Mouse (Mus musculus) G1E-ER4 (cell line): ENCODE results near the gene Tigar. TPM values are rescaled to one million over a fixed set of nuclear protein-coding genes. Genes with fewer than 3 reads are reported as not detected.

ENCODE experiments used
- GATA1 ChIP-seq: IDR thresholded peaks from one replicate; pipeline ENCODE4 v1.8.0; 2012; ENCODE audit warnings: low read length, inconsistent platforms
- polyA plus RNA-seq: library from polyadenylated mRNA; stranded (reverse); fragments of >175 nt; gene quantifications from 2 replicates; pipeline ENCODE4 v1.2.3, GENCODE M21; 2012

The Tigar gene
- polyA plus RNA-seq, 1 experiment = 0.59 TPM

DNA sequence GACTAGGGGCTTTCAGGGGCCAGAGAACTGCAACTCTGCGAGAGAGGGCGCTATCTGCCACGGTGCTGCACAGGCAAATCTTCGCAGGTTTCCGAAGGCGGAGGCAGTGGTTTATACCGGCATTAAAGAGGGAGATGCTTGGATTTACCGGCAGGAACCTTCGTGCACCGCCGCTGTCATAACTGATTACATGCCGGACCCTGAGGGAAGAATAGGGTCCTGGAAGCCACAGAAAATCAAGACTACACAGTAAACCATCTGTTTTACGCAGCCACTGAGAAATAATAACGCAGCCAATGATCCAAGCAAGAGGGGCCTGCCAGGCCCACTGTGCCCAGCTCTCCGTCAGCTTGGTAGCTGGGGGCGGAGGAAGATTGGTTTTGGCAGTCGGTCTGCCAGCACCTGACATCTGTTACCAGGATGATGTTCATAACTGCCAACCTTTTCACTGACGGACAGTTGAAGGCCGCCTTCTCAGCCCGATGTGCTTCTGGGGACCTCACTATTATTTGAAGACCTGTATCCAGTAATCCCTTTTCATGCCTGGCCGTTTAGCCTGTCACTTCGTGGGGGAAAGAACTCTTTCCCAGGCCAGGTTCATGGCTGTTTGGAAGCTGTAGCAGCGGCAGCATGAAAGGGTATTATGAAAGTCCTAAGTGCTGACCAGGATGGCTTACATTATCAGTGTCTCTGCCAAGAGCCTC is 5.5 kb upstream of the Tigar start:
- no peak for TF ChIP-seq GATA1

DNA sequence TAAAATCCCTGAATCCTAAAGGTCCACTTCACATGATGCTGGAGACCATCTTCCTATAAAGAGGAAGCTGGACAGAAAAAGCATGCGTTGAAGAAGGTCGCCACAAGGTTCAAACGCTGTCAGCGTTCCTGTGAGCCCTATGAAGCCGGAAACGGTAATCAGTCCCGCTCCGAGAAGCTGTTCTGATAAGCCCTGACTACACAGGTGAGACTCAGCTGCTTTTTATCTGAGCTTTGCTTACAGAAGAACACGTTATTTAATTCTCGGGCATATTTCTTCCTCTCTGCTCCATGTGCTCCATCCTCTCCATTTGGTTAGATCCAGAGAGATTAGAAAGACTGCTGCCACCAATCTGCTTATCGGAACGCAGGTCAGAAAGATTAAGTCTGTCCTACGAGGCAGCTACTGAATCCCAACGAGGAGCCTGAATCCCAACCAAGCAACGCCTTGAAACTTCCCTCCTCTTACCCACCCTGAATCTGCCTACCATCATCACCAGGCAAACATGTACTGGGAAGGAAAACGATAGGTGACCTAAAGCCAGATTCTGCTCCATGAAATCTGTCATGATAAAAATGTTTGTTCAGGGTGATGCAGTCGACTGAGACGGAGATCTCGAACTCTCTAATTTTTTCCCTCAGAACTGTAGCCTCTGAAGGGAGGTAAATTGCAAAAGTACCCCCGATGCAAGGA is 843 bp downstream of the Tigar start:
- no peak for TF ChIP-seq GATA1

DNA sequence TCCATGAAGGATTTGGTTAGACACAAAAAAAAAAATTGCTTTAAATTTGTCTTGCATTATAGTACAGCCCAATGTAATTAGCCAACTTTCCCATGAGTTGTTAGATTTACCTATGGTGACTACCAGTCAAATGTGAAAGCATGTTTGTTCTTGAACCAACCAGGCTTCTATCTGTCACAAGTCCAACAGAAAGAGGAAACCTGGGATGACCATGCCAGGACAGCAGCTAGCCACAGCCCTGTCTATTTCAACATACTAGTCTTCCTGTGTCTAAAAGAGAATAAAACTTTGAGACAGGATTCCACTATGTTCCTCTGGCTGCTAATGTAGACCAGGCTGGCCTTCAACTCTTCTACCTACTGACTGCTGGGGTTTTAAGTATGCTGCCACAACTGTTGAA is 1.9 kb downstream of the Tigar start:
- no peak for TF ChIP-seq GATA1

DNA sequence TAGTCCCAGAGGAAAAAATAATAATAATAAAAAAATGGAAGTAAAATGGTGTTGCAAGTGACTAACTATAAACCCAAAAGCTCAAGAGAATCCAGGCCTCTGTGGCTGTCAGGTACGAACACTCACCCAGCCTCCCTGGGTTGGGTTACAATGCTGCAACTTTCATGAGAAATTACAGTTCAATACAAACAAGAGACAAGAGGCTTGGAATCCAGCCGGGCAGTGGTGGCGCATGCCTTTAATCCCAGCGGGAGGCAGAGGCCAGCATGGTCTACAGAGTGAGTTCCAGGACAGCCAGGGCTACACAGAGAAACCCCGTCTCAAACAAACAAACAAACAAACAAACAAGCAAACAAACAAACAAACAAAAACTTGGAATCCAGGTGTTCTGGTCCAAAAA is 2.6 kb downstream of the Tigar start:
- TF ChIP-seq GATA1 = no peak

DNA sequence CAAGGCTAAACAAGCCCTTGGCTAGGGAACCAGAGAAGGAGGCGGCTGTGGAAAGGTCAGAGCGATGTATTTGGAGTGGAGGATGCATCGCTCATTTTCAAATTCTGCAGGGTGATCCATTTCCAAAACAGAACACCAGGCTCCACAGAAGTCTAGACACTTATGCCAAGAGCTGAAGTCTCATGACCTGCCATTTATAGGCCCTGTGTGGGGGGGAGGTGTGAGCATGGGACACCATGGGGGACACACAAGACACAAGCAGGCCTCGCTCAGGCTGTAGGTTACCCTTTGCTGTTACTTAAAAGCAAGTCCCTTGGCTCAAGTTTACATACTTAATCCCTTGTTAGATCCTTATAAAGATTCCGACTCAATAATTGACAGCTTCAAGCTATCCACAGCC is 3.2 kb downstream of the Tigar start:
- no peak for TF ChIP-seq GATA1

DNA sequence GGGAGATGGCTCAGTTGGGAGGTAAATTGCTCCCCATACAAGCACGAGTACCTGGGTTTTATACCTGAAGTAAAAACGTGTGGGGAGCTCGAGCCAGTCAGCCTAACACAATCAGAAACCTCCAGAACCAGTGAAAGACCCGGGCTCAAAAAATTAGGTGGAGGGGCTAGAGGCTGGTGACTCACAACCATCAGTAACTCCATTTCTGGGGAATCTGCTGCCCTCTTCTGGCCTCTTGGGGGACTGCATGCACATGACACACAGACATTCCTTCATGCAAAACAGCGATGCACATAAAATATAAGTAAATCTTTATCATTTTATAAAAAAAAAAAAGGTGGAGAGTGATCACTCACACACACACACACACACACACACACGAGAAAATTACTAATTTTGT is 4.2 kb downstream of the Tigar start:
- no peak for TF ChIP-seq GATA1

DNA sequence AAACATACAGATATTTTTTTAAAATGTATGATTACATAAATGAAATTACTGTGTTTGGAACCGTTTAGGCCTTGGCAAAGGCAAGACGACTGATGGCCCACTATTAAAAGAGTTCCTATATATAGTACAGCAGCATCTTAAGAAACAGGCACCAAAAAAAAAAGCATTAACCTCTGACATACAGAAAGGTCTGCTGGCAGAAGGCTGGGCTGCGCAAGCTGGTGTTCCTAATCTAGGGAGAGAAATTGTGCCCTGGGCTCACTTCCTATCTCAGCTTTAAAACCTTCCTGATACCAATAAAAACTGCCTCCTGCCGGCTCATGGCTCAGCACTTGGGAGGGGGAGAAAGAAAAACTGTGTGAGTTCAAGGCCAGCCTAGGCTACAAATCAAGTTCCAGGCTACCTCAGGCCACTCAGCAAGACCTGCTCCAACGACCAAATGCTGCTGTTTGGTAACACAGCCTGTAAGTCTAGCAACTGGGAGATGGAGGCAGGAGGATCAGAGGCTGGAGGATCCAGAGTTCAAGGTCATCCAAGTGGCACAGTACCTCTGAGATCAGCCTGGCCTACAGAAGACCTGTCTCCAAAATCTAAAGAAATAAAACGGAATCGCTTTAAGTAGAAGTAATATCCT is 4.8 kb downstream of the Tigar start:
- TF ChIP-seq GATA1 = no peak

DNA sequence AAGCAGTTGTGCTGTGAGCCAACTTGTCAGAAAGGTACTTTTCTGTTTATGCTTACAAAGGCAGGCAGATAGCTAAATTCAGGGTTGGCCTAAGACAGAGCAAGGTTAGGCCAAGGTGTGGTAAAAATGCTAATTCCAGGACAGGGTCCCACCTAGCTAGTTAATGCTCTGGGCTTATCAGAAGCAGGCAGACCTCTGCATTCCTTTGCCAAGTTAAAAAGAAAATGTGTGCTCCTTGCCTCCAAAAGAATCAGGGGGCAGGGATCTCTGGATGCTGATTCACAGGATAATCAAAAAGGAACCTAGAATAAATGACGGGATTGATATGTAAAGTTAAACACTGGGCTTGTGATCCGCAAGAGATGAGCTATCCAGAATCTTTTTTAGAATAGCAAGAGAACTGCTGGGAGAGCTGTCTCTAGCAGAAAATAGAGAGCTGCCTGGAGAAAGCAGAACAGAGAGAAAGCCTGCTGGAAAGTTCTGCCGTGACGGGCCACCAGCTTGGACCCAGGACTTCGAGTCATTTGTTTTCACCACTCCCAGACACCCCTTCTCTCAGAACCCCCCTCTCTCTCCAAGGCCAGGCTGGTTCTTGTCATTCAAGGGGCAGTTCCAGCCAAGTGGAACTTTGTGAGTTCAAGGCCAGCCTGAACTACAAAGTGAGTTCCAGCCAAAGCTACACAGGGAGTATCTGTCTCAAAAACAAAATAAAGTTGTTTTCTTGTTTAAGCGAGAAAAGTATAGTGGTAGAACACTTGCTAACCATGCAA is 5.7 kb downstream of the Tigar start:
- TF ChIP-seq GATA1 = no peak

DNA sequence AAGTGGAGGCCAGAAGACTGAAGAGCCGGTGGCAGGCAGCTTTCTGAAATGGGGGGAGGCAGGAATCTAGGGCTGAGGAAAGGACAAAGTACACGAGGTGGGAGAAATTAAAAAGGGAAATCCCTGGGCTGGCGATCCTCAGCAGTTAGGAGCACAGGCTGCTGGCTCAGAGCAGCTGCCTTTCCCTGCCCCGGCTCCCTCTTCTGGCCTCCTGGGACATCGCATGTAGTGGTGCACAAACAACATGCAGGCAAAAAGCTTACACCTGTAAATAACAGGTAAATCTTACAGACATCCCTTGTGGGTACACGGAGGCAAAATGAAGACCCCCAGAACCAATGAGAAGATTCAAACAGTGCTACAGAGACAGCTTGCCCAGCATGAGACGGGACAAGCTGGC is 14.8 kb downstream of the Tigar start:
- TF ChIP-seq GATA1 = no peak

DNA sequence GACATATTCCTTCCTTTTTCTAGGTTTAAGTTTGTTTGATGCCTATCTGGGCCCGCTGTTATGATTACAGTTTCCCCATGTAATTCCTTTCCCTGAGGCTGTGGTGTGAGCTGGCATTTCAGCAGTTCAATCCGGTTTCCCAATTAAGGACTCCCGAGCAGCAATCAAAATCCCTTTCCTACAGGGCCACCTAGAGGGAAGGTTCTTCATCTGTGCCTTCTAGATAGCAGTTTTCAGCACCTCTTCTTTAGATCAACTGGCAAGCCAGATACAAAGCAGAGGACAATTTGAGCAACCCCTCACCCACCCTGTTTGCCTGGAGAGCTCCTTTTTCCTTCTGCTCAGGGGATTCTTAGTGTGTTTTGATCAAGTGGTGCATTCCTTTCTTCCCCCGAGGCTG is 22.6 kb downstream of the Tigar start:
- TF ChIP-seq GATA1 = no peak

DNA sequence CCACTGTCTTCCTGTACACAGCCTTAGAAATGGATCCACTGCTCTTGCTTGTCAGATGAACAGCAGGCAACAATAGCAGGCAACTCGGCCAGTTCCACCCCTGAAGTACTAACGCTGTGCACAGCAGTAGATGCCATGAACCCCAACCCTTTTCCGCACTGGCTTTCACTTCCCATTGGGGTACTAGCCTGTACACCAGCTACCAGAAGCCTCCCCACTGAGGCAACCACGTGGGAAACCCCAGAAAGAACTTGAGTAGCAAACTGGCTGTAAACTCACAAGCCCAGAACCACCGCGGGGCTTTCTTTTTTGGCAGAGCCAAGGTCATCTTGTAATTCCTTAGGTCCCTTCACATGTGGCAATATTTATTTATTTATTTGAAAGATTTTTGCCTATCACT is 27.5 kb downstream of the Tigar start:
- no peak for TF ChIP-seq GATA1

DNA sequence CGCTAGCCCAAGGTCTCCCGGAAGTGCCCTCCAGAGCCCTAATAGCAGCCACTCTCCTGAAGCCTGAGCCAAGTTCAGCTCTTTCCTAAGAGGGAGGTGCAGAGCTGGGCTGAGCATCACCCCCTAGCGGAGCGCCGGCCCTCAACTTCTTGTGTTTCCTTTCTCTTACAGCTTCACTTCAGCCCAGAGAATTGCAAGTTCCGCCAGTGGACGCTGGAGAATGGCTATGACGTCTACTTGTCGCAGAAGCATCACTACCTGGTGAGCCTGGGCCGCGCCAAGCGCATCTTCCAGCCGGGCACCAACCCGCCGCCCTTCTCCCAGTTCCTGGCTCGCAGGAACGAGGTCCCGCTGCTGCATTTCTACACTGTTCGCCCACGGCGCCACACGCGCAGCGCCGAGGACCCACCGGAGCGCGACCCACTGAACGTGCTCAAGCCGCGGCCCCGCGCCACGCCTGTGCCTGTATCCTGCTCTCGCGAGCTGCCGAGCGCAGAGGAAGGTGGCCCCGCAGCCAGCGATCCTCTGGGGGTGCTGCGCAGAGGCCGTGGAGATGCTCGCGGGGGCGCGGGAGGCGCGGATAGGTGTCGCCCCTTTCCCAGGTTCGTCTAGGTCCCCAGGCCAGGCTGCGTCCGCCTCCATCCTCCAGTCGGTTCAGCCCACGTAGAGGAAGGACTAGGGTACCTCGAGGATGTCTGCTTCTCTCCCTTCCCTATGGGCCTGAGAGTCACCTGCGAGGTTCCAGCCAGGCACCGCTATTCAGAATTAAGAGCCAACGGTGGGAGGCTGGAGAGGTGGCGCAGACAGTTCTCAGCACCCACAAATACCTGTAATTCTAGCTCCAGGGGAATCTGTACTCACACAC is 29.3 kb downstream of the Tigar start:
- TF ChIP-seq GATA1 = no peak

DNA sequence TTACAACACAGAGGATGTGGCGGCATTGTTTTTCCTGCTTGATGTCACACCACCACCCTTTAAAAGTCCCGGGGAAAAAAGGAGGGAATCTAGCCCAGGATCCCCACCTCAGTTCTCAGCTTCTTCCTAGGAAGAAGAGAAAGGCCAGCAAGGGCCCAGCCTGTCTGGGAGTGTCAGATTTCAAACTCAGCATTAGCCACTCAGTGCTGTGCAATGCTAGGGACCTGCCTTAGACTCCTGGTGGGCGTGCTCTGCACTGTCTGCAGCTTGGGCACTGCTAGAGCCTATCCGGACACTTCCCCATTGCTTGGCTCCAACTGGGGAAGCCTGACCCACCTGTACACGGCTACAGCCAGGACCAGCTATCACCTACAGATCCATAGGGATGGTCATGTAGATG is 36.5 kb downstream of the Tigar start, which contains the start of gene Fgf23:
Gene Fgf23 (plus strand): TSS at position 86 of the 400 bp plus-strand sequence.
- no peak for TF ChIP-seq GATA1

DNA sequence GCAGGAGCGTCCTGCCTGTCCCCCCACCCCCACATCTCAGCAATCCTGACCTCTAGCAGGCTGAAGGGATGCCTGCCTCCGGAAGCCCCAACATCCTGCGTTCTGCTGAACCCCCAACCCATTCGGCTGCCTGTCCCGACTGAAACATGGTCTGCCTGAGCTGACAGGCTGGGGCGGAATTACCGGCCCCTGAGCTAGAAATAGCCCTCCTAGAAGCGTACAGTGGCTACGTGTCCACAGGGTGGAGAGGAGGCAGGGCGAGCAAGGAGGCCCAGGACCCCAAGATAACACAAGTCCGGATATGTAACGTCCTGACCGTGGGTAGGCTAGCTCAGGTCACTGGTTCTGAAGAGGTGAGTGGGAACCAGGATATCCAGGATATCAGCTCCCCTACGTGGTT is 44.5 kb downstream of the Tigar start:
- no peak for TF ChIP-seq GATA1

DNA sequence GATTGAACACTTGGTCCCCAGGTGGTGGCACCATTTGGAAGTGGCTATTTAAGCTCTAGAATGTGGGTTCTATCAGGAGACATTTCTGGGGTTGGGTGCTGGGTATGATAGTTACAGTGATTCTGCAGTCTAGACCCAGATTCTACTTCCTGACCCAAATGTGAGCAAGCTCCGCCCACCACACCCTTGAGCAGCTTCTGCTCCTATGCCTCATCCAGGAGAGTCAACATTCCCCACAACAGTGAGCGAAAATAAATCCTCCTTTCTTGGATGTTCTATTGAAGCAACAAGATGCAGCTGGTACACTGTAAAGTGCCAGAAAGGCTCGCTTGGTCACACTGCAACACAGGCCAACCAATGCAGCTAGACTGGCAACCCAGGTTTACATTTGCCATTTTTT is 45.4 kb downstream of the Tigar start:
- no peak for TF ChIP-seq GATA1
